Mouse (Mus musculus) intestine, embryonic 14.5 days (tissue): ENCODE measurements at regions not wholly inside any gene's neighbourhood (a gene's known extent, or its start where the extent isn't known, plus 50 kb on each side); places are given as distances from the start of the nearest gene placed in this dataset.

ENCODE experiments used
- ATAC-seq: fragments of 200-750 bp; cut with Nextera tagmentation; replicated peaks from 2 replicates; pipeline ENCODE4 v1.8.0; 2017; ENCODE audit warnings: low read depth, moderate number of reproducible peaks, moderate TSS enrichment, moderate library complexity; ENCODE audit not compliant: low FRiP score, low TSS enrichment
- DNase-seq: peaks from one replicate; pipeline ENCODE4 v3.0.0-alpha.2; 2018; ENCODE audit warnings: low spot score
- H3K27ac ChIP-seq: fragments of 300-500 bp; sonication (generic); 2 replicates; pipeline ENCODE4 v1.5.1; 2014; ENCODE audit warnings: low read depth, mild to moderate bottlenecking, control low read depth
- H3K27me3 ChIP-seq: fragments of 300-500 bp; sonication (generic); replicated peaks from 2 replicates; pipeline ENCODE4 v1.6.1; 2014; ENCODE audit warnings: low read length, control low read depth; ENCODE audit not compliant: control insufficient read depth, insufficient read depth
- H3K36me3 ChIP-seq: fragments of 300-500 bp; sonication (generic); 2 replicates; pipeline ENCODE4 v1.6.1; 2014; ENCODE audit warnings: low read length, control low read depth; ENCODE audit not compliant: control insufficient read depth, insufficient read depth
- H3K4me1 ChIP-seq: fragments of 300-500 bp; sonication (generic); replicated peaks from 2 replicates; pipeline ENCODE4 v1.6.1; 2014; ENCODE audit warnings: low read length, control low read depth, mixed read lengths; ENCODE audit not compliant: control insufficient read depth, insufficient read depth
- H3K4me2 ChIP-seq: fragments of 300-500 bp; sonication (generic); 2 replicates; pipeline ENCODE4 v1.6.1; 2014; ENCODE audit warnings: low read length
- H3K4me3 ChIP-seq: fragments of 300-500 bp; sonication (generic); 2 replicates; pipeline ENCODE4 v1.5.1; 2014; ENCODE audit warnings: low read depth, low read length, control low read depth, mixed read lengths
- H3K9ac ChIP-seq: fragments of 300-500 bp; sonication (generic); 2 replicates; pipeline ENCODE4 v1.6.1; 2014; ENCODE audit warnings: mild to moderate bottlenecking, low read length
- H3K9me3 ChIP-seq: fragments of 300-500 bp; sonication (generic); 2 replicates; pipeline ENCODE4 v1.6.1; 2016; ENCODE audit warnings: low read length, control low read depth; ENCODE audit not compliant: control insufficient read depth
- WGBS: fragments of 180-500 bp; shearing (Covaris S2); extraction: QIAGEN DNeasy Blood & Tissue Kit; methylation state at CpG from one replicate; pipeline ENCODE4 v1.1.7; 2014; 5-methylcytosine and 5-hydroxymethylcytosine counted together

DNA sequence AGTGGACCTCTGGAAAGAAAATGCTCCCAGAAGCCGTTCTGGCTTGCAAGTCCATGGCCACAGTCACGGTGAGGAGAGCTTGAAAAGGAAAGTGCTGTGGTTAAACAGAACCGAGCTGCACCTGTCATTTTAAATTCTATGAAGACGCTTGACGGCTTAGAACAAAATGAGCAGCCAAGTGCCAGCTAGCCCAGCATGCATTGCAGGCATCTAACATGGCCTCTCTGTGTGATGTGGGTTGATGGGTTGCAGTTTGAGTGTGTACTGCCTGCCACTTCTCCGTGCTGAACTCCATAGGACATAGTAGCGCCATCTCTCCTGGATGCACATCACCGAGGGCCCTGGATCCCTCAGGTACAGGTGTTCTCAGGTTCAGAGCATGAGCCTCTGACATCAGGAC, 189.1 kb downstream of the Diras2 start:
- H3K27ac ChIP-seq, result no peak overlapping the region
- H3K4me3 ChIP-seq, result no peak overlapping the region
- H3K4me2 ChIP-seq, result no peak overlapping the region
- H3K9me3 ChIP-seq, result no peaks in the 10 kb centered on the region
- H3K9ac ChIP-seq, result no peak overlapping the region
- no peaks in the 10 kb centered on the region for H3K36me3 ChIP-seq
- no peaks in the 10 kb centered on the region for H3K4me1 ChIP-seq
- no peaks in the 10 kb centered on the region for H3K27me3 ChIP-seq
- WGBS, result 88% methylated on average over 8 of the region's 8 CpGs
- ATAC-seq (no peak), DNase-seq (no peak)

- H3K27ac ChIP-seq, result no peak overlapping the region
- H3K9ac ChIP-seq, result no peak overlapping the region
- WGBS, result 81% methylated on average over 2 of the region's 2 CpGs
- no peaks in the 10 kb centered on the region for H3K9me3 ChIP-seq
- H3K4me1 ChIP-seq, result no peaks in the 10 kb centered on the region
- ATAC-seq (no peak), DNase-seq (no peak)
- no peak overlapping the region for H3K4me3 ChIP-seq
- no peak overlapping the region for H3K4me2 ChIP-seq
- no peaks in the 10 kb centered on the region for H3K27me3 ChIP-seq
- H3K36me3 ChIP-seq, result no peaks in the 10 kb centered on the region
These were observed 186.7 kb downstream of the Diras2 start for GRCm38 (mm10) chr13:52344383-52344782.

DNA sequence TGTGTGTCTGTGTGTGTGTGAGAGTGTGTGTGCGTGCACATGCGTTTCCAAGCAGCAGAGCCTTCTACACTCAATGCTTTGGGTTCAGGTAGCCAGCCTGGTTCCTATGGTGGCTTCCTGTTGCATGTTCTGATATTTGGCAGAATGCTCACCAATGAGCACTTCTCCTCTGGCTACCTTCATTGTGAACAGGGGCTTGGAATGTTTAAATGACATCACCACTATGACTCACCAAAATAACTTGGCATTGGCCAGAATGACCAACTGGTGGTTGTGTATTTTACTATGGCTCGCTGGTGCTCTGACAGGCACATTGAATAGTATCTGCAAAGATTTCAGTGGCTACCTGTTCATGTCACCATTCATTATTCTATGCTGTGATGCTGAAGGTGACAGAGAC, 186.2 kb downstream of the Diras2 start:
- H3K36me3 ChIP-seq, result no peaks in the 10 kb centered on the region
- no peaks in the 10 kb centered on the region for H3K9me3 ChIP-seq
- H3K9ac ChIP-seq, result no peak overlapping the region
- no peaks in the 10 kb centered on the region for H3K4me1 ChIP-seq
- 93% methylated on average over 3 of the region's 3 CpGs for WGBS
- ATAC-seq (no peak), DNase-seq (peak; percentile 40)
- H3K4me2 ChIP-seq, result no peak overlapping the region
- no peak overlapping the region for H3K27ac ChIP-seq
- H3K4me3 ChIP-seq, result no peak overlapping the region
- no peaks in the 10 kb centered on the region for H3K27me3 ChIP-seq

- Histone ChIP-seq H3K9ac (no peak overlapping the region), H3K4me2 (no peak overlapping the region), H3K4me1 (no peaks in the 10 kb centered on the region), H3K36me3 (no peaks in the 10 kb centered on the region), H3K27me3 (no peaks in the 10 kb centered on the region), H3K9me3 (no peaks in the 10 kb centered on the region), H3K4me3 (no peak overlapping the region), H3K27ac (no peak overlapping the region)
- DNase-seq (peak; percentile 28), ATAC-seq (no peak)
- WGBS, result 55% methylated on average over 13 of the region's 13 CpGs
These were observed 185.6 kb downstream of the Diras2 start for GRCm38 (mm10) chr13:52345375-52346026.

DNA sequence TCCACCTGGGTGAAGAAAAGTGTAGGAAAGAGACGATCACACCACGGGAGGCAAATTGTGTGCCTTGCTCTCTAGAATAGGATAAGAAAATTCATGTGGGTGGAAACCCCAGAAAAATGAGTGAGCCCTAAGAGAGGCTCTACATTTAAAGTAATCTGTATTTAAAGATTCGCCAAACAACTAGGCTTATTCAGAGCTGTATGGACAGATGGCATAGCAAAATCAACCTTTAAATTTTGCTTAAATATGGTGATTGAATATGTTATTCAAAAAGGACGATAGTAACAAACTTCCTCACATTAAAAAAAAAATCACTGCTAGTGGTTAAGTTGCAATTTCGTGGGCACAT, 185.1 kb downstream of the Diras2 start:
- Histone ChIP-seq H3K4me2 (no peak overlapping the region), H3K27ac (no peak overlapping the region), H3K9ac (no peak overlapping the region), H3K36me3 (no peaks in the 10 kb centered on the region), H3K4me1 (no peaks in the 10 kb centered on the region), H3K9me3 (no peaks in the 10 kb centered on the region), H3K27me3 (no peaks in the 10 kb centered on the region), H3K4me3 (no peak overlapping the region)
- ATAC-seq, result no peak
- 87% methylated on average over 5 of the region's 5 CpGs for WGBS
- DNase-seq, result peak; percentile 20

GRCm38 (mm10) chr13:52347631-52348030, 183.4 kb downstream of the Diras2 start:
- H3K4me3 ChIP-seq, result no peak overlapping the region
- no peak overlapping the region for H3K27ac ChIP-seq
- DNase-seq (peak; percentile 21), ATAC-seq (no peak)
- no peak overlapping the region for H3K9ac ChIP-seq
- no peaks in the 10 kb centered on the region for H3K9me3 ChIP-seq
- no peak overlapping the region for H3K4me2 ChIP-seq
- WGBS, result 74% methylated on average over 2 of the region's 2 CpGs
- H3K27me3 ChIP-seq, result no peaks in the 10 kb centered on the region
- no peaks in the 10 kb centered on the region for H3K4me1 ChIP-seq
- H3K36me3 ChIP-seq, result no peaks in the 10 kb centered on the region

GRCm38 (mm10) chr13:52349606-52350005, 181.5 kb downstream of the Diras2 start:
- Histone ChIP-seq H3K4me3 (no peak overlapping the region), H3K9me3 (no peaks in the 10 kb centered on the region), H3K9ac (no peak overlapping the region), H3K4me2 (no peak overlapping the region), H3K36me3 (no peaks in the 10 kb centered on the region), H3K27ac (no peak overlapping the region), H3K27me3 (no peaks in the 10 kb centered on the region), H3K4me1 (no peaks in the 10 kb centered on the region)
- no peak for ATAC-seq
- no peak for DNase-seq
- 86% methylated on average over 5 of the region's 5 CpGs for WGBS

DNA sequence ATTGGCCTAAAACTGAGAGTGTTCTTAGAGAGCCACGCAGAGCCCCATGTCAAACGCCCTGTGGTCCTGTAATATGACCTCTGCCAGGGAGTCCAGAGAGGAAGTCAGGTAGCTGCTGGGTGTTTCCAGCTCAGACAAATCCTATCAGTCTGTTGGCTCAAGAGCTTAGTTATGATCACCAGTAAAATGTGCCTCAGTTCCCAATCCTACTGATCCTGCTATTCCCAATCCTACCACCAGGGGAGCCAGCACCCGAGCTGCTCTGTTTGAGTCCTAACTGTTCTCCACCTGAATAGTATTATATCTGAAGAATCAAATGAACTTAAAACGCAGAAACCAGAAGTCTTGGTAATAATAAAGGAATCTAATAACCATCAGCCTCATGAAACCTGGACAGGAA, 178.5 kb downstream of the Diras2 start:
- Histone ChIP-seq H3K4me1 (no peaks in the 10 kb centered on the region), H3K4me3 (no peak overlapping the region), H3K9me3 (peaks cover 4% of the 10 kb centered on the region; the same call in 1 of the 2 replicates), H3K36me3 (no peaks in the 10 kb centered on the region), H3K4me2 (no peak overlapping the region), H3K9ac (no peak overlapping the region), H3K27ac (no peak overlapping the region), H3K27me3 (no peaks in the 10 kb centered on the region)
- no peak for ATAC-seq
- peak; percentile 54 for DNase-seq
- 67% methylated on average over 4 of the region's 4 CpGs for WGBS

DNA sequence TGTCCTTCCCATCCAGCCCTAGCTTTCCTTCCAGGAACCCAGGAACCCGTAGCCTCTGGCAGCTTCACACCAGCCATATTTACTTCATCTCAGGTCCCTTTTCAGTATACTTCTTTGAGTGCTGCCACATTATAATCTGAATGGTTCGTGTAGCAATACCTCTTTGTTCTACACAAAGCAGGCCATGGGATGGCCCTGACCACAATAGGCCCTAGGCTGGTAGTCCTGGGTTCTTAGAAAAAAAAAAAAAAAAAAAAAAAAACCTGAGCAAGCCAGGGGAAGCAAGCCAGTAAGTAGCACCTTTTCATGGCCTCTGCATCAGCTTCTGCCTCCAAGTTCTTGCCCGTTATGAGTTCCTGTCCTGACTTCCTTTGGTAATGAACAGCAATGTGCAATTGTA, 177.6 kb downstream of the Diras2 start:
- no peak for ATAC-seq
- 79% methylated on average over 3 of the region's 3 CpGs for WGBS
- no peak for DNase-seq
- H3K4me1 ChIP-seq, result no peaks in the 10 kb centered on the region
- no peak overlapping the region for H3K9ac ChIP-seq
- no peaks in the 10 kb centered on the region for H3K27me3 ChIP-seq
- peaks cover 4% of the 10 kb centered on the region; the same call in 1 of the 2 replicates for H3K9me3 ChIP-seq
- H3K4me3 ChIP-seq, result no peak overlapping the region
- no peaks in the 10 kb centered on the region for H3K36me3 ChIP-seq
- no peak overlapping the region for H3K27ac ChIP-seq
- no peak overlapping the region for H3K4me2 ChIP-seq
